Mouse (Mus musculus) kidney, adult 11 months (tissue): ENCODE measurements around the gene C730034F03Rik.

Experiments used
- DNase-seq: peaks from one replicate; pipeline ENCODE4 v3.0.0; 2022

C730034F03Rik gene

GRCm38 (mm10) chr15:89476475-89476815 is 47.1 kb downstream of the C730034F03Rik start:
- DNase-seq, result no peak

- peak; percentile 70 for DNase-seq
Measured at GRCm38 (mm10) chr15:89477091-89477491, 47.7 kb downstream of the C730034F03Rik start, which contains the start of gene Arsa. Gene Arsa, minus strand, starts transcription at chr15:89477425.

GRCm38 (mm10) chr15:89477806-89478205 is 48.4 kb downstream of the C730034F03Rik start:
- peak; percentile 34 for DNase-seq

- DNase-seq, result no peak
Measured at GRCm38 (mm10) chr15:89478622-89479021, 49.2 kb downstream of the C730034F03Rik start.
